Mouse (Mus musculus) left cerebral cortex, postnatal 14 days (tissue): ENCODE results near the gene Vps9d1. TPM values are rescaled to one million over a fixed set of nuclear protein-coding genes. Genes with fewer than 3 reads are reported as not detected.
"Not testable (repeated sequence)": the region's sequence is repeated elsewhere in the genome, so short reads cannot be mapped to it uniquely, and the experiment has no call there.

Source experiments
- DNase-seq, 2 experiments: peaks; one replicate each; pipeline ENCODE4 v3.0.0; 2021 to 2022; ENCODE audit warnings: low spot score in 2 of 2, mixed read lengths in 1 of 2
- intact Hi-C: fragments of 180-260 bp; cut with DNase I; formaldehyde crosslinking; loops from one replicate; pipeline ENCODE4 v1.15.1; 2025
- long read RNA-seq, 2 experiments: library from polyadenylated mRNA; stranded (forward); transcript quantifications; one replicate each; pipeline ENCODE4 v2.0.0; 2021
- total RNA-seq, 2 experiments: library from RNA; stranded (reverse); gene quantifications; 2 replicates each; pipeline ENCODE4 v1.2.3; 2021

Vps9d1 gene
- total RNA-seq: 10 to 100 TPM; 60.2 to 71.8 TPM
- long read RNA-seq, experiment 1, transcript Vps9d1-203 (15 exons, 2,952 nt): major isoform, 21 of 55 reads
- long read RNA-seq, experiment 1, partial matches to known transcripts: 12 of 55 reads
- long read RNA-seq, experiment 1, other reads (novel, unspliced or antisense): 21 of 55 reads
- long read RNA-seq, experiment 2, transcript Vps9d1-203 (15 exons, 2,952 nt): major isoform, 9 of 65 reads
- long read RNA-seq, experiment 2, partial matches to known transcripts: 20 of 65 reads
- long read RNA-seq, experiment 2, other reads (novel, unspliced or antisense): 35 of 65 reads

DNA sequence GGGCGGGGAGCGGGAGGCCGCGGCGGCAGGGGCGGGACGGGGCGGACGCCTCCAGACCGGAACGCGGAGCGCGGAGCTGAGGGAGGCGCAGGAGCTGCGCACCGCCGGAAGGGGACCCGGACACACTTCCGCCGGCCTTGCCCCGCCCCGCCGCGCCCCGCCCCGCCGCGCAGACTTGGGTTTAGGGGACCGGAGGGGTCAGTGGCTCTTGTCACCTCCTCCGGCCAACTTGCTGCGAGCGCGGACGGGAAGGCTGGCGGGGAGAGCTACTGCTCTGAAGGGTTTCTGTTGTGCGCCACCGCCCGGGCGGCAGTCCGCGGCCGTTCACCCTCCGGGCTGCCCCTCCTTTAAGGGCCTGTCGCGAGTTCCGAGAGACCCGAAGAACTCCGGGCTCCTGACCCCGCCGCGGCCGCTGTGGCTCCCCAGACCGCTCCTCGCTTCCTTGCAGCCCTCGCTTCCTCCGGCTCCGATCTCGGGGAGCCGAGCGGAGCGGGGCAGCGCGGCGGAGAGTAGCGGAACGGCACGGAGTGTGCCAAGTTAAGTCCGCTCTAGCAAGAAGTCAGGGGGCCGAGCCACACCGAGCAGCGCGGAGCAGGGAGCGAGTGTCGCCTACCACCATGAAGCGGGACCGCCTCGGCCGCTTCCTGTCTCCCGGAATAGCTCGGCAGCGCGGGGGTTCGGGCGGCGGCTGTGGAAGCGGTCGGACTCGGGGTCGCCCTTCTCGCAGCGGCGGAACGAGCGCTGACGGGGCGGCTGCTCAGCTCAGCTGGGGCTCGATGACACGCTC, at the start of gene Vps9d1, which contains the start of gene Zfp276:
TSS of gene Vps9d1 (minus strand) at position 250 of the 787 bp plus-strand sequence.
TSS of gene Zfp276 (plus strand) at position 97 of the 787 bp plus-strand sequence.
- intact Hi-C loops: no loop called here
- DNase-seq: peak in 1 of 2 experiments; percentile 87

DNA sequence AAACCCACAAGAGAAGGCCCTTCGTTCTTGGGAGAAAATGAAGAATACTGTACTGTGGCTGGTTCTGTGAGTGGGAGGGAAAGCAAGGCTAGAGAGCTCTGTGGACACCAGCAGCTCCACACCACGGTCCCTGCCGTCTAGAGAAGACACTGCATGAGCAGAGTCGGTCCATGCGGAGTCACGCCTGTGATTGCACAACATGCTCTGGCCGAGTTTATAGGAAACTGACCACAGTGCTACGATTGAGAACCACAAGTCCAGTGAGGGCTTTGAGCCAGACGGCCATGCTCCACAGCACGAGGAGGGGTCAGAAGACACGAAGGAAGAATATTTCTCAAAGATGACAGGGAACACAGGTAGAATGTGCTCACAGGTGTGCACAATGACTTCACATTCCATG, 44.2 kb upstream of the Vps9d1 start:
- intact Hi-C loops: loop anchor here (10.0 kb wide), 1 partner anchor 184 kb away; the partner anchor contains the start of gene Cpne7
- DNase-seq: no peak

DNA sequence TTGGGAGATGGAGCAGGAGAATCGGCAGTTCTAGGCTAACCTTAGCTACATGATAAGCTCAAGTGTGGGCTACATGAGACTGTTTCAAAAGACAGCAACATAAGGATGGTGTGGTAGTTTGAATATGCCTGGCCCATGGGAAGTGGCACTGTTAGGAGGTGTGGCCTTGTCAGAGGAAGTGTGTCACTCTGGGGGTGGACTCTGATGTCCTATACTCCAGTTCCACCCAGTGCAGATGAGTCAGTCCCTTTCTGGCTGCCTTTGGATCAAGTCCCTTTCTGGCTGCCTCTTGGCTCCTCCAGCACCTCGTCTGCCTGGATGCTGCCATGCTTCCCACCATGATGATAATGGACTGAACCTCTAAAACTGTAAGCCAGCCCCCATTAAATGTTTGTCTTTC, 38.6 kb upstream of the Vps9d1 start:
- intact Hi-C loops: loop anchor here (10.0 kb wide), 1 partner anchor 178 kb away; the partner anchor contains the start of gene Cpne7
- DNase-seq: no peak

DNA sequence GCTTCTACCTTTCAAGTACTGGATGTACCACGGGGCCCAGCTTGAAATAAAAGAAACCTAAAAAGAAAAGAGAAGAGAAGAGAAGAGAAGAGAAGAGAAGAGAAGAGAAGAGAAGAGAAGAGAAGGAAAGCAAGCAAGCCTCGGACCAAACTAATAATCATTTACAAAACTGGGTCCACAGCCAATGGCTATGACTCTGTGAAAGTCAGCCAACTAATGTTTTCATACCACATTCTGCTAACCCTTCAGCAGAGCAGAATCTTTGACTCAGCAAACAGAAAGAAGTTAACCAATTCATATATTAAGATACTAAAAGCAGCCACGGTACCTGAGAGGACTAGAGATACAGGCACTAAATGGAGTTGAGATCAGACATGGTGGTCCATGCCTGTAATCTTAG, 38.1 kb upstream of the Vps9d1 start:
- intact Hi-C loops: loop anchor here (10.0 kb wide), 1 partner anchor 177 kb away; the partner anchor contains the start of gene Cpne7
- DNase-seq: no peak

DNA sequence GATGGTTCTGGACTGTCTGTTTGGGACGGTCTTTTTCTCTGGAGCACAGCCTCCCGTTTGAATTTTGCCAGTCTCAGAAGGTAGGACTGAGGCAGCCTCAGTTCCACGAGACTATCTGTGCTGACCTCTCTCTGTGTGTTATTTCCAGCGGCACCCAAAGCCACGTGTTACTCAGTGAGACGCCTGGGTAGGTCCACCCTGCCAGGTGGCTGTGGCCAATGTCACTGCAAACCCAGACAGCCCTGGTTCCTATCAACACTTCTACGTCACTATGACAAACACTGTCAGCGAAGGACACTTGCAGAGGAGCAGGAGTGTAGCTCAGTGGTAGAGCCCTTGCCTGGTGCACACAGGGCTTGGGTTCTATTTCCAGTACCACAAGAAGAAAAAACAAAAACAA, 37.6 kb upstream of the Vps9d1 start:
- no peak for DNase-seq
- intact Hi-C loops: loop anchor here (10.0 kb wide), 1 partner anchor 177 kb away; the partner anchor contains the start of gene Cpne7

DNA sequence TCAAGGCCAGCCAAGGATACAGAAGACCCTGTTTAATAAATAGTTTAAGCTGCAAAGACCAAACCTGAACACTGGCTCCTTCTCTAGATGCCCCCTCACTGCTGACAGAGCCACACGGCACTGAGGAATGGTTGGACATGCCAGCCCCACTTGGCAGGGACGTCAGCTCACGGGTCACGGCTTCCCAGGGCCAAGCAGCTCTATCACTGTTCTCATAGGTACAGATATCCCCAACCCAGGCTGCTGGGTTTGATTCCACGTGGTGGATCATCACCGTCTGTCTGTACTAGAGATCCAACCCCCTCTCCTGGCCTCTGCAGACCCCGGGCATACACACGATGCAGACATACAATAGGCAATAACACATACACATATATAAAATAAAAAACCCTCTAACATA, 36.5 kb upstream of the Vps9d1 start:
- DNase-seq: no peak
- intact Hi-C loops: loop anchor here (10.0 kb wide), 1 partner anchor 176 kb away; the partner anchor contains the start of gene Cpne7

DNA sequence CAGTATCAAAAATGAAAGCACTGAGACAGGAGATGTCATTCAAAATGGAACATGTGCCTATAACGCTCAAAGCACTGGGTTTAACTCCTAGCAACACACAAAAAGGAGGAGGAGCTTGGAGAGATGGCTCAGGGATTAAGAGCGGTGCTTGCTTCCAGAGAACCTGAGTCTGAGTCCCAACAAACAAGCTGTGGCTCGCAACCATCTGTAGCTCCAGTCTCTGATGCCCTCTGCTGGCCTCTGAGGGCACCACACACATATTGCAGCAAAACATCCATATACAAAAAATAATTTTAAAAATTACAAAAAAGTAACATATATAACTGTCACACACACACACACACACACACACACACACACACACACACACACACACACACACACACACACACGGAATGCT, 36.0 kb upstream of the Vps9d1 start:
- intact Hi-C loops: loop anchor here (10.0 kb wide), 1 partner anchor 175 kb away; the partner anchor contains the start of gene Cpne7
- DNase-seq: peak; percentile 51 to 64

DNA sequence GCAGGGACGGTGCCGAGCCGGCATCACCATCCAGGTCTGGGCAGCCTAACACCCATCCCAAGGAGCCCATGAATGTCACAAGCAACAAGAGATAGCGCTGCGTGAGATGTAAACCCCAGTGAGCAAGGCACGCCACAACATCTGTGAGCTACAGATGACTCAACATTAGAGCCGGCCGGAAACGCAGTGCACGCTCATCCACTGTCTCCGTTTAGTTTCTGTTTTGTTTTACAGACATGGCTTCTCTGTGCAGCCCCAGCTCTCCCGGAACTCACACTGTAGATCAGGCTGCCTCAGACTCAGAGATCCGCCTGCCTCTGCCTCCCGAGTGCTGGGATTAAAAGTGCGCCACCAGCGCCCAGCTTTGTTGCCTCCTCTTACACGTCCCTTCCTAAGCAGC, 33.2 kb upstream of the Vps9d1 start:
- intact Hi-C loops: no loop called here
- no peak for DNase-seq

DNA sequence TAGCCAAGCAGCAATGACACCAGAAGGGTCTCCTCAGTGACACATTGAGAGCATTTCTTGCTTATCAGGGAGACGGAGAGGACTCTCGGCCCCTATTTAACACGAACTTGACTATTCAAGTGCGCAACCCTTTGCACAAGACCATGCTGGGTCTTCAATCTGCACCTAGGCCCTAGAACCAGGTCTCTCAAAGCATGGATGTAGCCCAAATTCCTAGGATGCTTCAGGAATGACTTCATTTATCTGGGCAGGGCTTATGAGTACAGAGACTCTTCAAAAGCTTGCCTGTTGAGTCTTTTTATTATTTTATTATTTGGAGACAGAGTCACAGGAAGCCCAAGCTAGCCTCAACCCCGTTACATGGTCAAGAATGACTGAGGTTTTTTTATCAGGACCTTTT, 30.3 kb upstream of the Vps9d1 start:
- intact Hi-C loops: no loop called here
- no peak for DNase-seq

DNA sequence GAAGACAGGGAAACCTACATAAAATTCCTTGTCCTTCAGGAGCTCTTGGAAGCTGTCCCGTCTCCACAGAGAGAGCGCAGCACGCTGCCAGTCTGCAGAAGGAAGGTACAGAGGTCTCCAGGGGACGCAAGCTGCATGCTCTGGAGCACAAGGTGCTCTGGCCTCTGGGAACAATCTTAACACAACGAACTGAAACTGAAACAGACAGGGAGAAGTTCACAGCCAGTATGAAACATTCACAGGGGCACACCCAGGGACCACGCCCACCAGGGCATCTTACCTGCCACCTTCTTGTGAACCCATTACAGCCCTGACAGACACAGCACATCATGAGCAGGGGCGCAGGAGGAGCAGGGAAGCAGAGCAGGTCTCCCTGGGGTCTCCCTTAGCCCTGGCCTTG, 29.8 kb upstream of the Vps9d1 start:
- DNase-seq: no peak
- intact Hi-C loops: no loop called here

DNA sequence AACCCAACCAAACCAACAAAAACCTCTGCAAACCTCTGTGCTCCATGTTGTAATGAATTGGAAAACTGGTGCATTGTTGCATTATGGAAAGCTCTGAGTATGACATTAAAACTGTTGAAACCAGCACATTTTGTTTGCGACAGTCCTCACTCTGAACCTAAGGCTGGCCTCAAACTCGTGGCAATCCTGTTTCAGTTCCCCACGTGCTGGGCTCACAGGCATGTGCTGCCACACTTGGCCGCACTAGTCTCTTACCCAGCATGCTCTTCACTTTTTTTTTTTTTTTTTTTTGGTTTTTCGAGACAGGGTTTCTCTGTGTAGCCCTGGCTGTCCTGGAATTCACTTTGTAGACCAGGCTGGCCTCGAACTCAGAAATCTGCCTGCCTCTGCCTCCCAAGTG, 28.8 kb upstream of the Vps9d1 start:
- intact Hi-C loops, DNase-seq: not testable (repeated sequence)

DNA sequence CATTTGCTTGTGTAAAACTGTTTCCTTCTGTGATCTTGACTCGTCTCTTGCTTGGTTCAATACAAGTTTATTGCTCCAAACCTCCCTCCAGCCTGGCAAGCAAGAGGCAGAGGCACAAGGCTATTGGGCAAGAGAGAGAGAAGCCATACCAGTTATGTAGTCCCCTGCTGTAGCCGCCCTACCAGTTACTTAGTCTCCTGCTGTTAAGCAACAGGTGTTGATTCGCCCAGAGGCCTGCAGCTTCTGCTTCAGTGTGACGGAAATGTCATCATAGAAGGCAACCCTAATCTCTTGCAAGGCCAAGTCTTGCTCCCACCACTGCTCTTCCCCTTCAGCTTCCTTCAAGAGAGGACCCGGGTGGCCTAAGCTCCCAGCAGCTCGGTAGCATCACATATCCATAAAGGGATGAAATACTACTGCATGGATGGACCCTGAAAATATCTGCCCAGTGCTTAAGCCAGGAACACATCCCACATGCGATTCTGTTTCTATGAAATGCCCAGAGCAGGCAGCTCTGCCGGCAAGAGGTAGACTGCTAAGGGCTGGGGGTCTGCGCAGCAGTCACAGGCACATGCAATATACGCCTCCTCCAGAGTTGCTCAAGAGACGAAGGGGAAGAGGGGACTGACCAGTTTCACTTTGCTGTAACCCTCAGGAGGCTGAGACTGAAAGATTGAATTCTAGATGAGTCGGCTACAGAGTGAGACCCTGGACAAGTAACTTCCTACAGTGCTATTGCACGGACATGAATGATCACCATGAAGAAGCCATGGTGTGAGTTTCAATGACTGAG, 26.4 kb upstream of the Vps9d1 start:
- intact Hi-C loops: no loop called here
- DNase-seq: no peak

DNA sequence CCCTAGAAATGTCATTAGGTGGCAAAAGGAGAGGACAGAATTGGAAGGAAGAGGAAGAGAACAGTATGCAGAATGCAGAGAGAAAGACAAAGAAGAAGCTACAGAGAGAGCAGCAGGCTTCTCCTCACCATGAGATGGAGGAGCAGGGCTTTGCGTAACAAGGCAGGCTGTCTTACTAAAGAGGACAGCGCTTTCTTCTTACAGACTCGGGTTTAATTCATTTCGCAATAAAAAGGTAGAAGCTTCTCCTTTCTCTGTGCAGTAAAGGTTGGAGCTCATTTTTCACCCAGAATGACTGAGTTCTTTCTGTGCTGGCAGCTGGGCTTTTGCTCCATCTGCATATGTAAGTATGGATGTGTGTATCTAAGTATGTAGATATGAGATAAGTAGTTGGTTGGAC, 25.7 kb upstream of the Vps9d1 start:
- intact Hi-C loops: no loop called here
- DNase-seq: no peak

DNA sequence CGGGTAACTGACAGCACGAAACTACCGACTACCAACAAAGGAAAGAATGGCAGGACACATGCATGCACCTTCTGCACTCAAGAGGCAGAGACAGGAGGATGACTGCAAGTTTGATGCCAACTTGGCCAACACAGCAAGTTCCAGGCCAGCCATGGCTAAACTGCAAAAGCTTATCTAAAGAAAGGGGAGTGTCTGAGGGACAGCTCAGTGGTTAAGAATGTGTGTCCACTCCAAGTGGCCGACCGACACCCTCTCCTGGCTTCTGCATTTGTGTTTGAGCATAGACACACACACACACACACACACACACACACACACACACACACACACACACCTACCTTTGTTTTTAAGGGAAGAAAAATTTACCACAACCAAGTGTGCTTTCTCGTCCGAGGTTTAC, 24.3 kb upstream of the Vps9d1 start:
- intact Hi-C loops: no loop called here
- DNase-seq: no peak

DNA sequence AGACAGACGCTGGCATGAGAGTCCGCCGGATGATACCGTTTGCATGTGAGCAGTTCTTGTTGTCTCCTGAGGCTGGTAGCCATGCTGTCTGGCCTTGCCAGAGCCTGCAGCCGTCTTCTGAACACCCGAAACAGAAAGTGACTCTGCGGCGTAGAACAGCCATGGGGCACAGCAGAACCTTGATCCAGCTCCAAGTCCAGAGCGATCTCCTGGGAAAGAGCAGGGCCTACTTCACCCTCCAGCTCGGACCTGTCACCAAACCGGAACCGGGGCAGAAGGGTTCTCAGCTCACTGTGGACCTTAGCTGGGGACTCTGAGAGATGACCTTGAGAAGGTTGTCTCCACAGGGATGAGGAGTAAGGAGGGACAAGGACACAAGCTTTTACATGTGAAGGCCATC, 20.9 kb upstream of the Vps9d1 start:
- intact Hi-C loops: no loop called here
- DNase-seq: no peak

DNA sequence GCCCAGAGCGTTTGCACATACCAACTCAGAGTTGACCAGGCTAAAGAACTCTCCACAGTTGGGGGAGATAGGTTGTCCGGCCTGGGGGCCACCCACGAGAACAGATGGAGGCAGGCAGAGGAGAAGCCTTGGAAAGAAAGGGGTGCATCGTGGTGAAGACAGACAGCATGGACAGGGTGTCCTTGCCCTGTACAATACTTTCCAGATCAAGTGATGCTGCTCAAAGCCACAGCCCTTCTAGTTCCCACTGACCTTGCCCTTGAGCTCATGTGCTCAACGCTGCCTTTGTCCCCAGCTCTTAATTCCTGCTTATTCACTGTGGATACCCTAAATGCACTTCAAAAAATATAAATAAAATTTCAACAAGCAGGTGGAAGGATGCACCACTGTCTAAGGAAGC, 20.3 kb upstream of the Vps9d1 start:
- intact Hi-C loops: no loop called here
- no peak for DNase-seq

DNA sequence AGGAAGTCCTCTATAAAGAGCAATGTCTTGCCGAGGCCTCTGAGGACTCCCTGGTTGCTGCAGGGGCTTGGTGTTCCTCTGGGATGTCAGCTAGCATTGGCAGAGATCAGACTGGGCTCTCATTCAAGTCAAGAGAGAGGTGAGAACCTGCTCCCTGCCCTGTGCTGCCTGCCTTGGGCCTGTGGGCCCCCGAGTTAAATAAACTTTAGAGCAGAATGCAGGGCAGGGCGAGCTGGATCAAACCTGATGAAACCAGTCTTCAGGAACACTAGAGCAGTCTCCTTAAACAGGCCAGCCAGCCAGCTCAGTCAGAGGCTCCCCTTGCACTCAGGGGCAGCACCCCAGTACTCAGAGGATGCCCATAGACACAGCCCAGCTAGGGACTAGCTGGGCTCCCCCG, 17.8 kb upstream of the Vps9d1 start:
- intact Hi-C loops: no loop called here
- DNase-seq: no peak

DNA sequence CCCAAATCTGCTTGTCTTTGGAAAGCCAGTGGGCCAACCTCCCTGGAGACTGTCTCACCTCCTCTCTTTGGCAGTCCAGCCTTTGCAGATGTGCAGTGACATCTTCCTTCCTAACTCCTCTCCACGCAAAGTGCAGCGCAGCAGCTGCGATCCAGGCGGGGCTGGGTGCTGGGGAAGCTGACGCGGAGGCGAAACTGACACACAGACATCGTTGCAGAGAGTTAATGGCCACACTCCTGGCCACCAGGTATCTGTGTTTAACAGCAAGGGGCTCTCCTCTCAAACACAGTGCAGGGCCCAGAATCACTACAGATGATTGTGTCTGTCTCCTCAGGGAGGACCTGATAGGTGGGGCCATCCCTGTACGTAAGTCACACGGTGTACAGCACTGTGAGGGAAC, 17.0 kb upstream of the Vps9d1 start:
- no peak for DNase-seq
- intact Hi-C loops: no loop called here

DNA sequence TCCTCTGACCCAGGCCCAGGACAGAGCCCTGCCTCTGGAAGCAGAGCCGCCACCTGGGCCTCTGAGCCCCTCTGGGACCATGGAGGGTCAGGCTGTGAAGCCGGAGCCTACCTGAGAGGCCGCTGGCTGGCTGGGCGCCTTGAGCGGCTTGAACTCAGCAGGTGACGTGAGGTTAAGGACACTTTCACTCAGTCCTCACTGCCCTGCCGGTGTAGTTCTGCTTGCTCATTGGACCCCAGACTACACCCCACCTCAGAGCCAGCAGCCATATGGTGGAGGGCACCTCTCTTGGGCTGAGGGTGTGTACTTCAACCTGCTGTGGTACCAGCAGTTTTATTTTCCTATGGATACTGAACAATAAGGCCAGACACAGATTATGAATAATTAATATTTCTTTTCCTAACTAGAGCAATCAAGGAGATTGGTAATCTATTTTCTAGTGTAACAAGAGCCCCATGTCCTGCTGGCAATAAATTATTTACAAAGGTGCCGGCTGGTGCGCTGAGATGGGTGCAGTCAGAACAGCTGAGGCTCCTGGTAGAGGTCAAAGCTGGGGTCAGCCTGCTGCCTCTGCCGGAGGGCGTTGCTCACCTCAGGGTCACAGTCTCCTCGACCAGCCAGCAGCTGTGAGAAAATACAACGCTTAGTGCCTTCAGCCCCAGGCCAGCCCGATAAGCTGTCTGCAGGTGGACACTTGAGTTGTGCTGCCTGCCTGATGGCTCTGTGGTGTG, 13.9 kb upstream of the Vps9d1 start:
- DNase-seq: no peak
- intact Hi-C loops: no loop called here
